Mouse (Mus musculus): ENCODE data around the gene Plekhj1. TPM values are rescaled to one million over a fixed set of nuclear protein-coding genes. Genes with fewer than 3 reads are reported as not detected.
"Not testable (repeated sequence)": the region's sequence is repeated elsewhere in the genome, so short reads cannot be mapped to it uniquely, and the experiment has no call there.

Gene Plekhj1
- 71.0 and 81.7 TPM in 2 replicates for total RNA-seq (2015; ENCODE audit: low replicate concordance)
- 18.9 and 38.1 TPM in 2 replicates for total RNA-seq (2017; ENCODE audit: low replicate concordance)

DNA sequence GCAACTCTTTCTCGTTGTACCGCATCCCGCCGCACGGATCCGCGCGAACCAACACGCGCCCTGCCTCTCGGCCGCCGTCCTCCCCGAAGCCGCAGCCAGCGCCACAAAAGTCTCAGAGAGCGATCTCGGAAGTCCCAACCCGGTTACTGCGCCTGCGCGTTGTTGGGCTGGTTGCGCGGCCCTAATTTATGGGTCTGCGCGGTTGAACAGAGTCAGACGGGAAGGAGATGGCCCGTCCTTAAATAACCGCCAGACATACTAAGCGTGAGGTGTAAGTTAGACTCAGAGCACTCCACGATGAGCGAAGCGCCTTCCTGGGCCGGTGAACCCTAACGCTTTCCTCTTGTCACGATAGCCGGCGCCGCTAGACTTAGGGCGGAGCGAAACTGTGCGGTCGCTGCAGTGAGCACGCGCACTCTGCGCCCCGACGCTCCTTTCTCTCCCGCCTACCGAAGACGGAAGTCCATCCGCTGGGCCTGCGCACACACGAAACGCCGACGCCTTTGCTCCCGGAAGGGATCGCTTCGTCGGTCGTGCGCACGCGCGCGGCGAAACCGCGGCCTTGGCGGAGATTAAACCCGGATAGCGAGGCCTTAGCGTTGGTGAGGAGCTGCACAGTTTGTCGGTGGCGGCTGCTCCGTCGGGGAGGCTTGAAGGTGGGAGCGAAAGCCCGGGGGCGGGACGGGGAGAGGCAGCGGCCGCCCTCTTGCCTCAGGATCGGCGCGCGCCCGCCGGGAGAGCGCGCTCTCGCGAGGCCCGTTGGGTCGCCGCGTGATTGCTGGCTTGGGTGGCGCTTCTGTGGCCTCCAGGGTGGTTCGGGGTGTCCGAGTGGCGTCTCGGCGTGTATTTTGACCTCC is at the start of gene Plekhj1, which contains the start of gene Sf3a2:
TSS of gene Plekhj1 (minus strand) at position 477 of the 857 bp plus-strand sequence.
TSS of gene Sf3a2 (plus strand) at position 49 of the 857 bp plus-strand sequence.
- peak; percentile 91 for ATAC-seq (replicated peaks; ENCODE audit: low FRiP score, poor library complexity, severe bottlenecking)

DNA sequence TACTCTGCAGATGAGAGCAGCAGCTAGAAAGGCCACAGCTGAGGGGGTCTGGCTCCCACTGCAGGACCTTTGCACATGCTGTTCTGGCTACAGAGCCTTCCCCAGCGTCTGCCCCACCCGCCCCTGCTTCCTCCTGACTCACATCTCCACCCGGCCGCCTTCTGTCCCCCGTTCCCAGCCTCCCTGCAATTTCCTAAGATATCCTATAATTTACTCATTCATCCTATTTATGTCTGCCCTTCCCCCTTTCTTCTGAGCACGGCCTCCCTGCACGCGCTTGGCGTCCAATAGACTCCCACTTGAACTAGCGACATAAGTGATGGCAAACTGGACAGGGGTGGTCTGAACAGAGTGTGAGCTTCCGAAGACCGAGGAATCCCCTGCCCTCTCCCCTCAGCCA is 47.3 kb upstream of the Plekhj1 start:
- ATAC-seq (replicated peaks; ENCODE audit: low FRiP score, poor library complexity, severe bottlenecking) = no peak

- no peak for ATAC-seq (replicated peaks; ENCODE audit: low FRiP score, poor library complexity, severe bottlenecking)
Measured at GRCm38 (mm10) chr10:80845055-80845693, 46.7 kb upstream of the Plekhj1 start.

DNA sequence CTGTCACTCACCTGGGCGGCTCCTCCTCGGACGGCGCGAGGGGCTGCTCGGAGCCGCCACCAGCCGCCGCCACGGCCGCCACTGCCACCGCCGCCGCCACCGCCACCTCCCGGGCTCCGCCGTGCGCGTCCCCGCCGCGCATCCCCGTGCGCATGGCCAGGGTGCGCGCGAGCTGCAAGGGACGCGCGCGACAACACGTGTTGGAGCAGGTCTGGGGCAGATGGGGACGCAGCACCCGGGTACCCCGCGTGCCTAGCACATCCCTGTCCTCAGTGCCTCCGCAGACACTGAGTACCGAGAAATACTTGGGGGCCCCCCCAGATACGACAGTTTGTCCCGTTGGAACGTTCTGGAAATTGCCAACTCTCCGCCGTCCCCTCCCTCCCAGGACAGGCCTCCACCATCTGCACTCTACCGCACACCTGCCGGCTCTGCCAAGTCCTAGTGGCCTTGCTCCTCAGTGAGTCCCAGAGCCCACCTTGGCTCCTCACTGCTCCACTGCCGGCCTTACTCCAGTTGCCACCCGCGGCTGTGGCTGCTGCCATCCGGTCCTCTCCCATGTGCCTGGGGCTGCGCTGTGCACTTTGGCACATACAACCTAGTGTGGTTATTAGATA is 45.6 kb upstream of the Plekhj1 start, which contains the start of gene Lingo3:
TSS of gene Lingo3 (minus strand) at position 109 of the 617 bp plus-strand sequence.
- ATAC-seq (replicated peaks; ENCODE audit: low FRiP score, poor library complexity, severe bottlenecking) = no peak

DNA sequence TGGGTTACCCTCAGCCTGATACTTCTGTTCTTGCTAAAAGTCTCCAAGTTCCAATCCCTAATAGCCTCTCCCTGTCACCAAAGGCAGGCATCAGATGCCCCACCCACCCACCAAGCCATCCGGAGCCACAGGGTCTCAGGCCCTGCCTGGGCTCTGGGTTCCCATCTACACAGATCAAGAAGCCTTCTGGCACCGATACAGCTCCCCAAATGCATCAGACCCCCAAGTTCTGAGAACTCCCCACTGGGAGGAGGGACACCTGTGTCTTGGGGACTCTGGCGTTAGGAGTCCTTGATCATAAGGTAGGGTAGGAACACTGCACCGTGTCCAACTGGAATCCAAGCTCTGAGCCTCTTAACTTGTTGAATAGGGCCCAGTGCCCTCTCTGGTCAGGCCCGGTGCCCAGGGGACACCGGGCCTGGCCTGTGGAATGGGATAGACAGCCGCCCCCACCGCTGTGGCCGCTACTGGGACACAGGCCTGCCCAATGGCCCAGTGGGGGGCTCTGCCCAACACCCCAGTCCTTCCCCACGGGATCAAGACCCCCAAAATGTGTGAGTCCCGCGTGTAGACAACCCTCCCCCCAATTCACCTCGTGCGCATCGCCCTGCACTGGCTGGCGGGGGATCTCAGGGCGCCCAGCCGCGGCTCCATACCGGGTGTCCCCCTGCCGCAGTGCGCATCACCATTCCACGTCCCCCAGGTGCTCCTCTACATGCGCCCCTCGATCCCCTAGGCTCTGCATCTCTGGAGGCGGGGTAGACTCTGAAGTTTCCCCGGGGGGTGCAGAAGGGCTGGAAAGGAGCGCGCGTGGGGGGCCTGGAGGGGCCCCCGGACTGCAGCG is 44.9 kb upstream of the Plekhj1 start:
- ATAC-seq (replicated peaks; ENCODE audit: low FRiP score, poor library complexity, severe bottlenecking) = no peak

DNA sequence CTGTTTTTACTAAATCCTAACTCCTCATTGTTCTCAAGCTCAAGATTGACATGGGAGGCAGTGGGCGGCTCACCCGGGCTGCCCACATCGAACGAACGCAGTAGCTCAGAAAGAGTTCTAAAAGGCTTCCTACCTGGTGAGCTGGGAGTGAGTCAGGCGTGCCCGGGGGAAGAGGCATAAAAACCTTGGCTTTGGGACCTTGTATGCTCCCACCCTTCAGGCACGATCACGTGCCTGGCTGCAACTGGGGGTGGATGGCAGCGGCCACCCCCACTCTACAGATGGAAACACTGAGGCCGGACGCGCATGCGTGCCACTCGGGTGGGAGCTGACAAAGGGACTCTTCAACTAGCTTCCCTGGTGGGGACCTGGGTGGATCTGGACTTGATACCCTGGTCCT is 43.9 kb upstream of the Plekhj1 start:
- ATAC-seq (replicated peaks; ENCODE audit: low FRiP score, poor library complexity, severe bottlenecking) = no peak

- no peak for ATAC-seq (replicated peaks; ENCODE audit: low FRiP score, poor library complexity, severe bottlenecking)
Measured at GRCm38 (mm10) chr10:80841685-80842084, 43.3 kb upstream of the Plekhj1 start.

DNA sequence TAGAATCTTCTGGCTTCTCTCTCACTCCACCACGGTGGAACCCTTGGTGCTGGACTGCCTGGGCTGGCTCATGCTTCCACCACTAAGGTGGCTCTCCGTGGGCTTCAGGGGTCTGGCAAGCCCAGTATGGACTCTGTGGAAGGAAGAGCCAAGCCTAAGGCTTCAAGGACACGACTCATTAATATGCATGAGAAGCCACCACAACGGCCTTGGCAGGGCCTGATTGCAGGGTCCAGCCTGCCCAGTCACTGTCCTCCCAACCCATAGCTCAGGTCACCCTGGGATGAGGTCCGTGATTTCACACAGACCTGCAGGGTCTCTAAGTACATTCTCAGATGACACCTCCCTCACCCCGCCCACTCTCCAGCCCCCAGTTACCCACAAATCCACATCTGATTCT is 41.4 kb upstream of the Plekhj1 start:
- no peak for ATAC-seq (replicated peaks; ENCODE audit: low FRiP score, poor library complexity, severe bottlenecking)

- no peak for ATAC-seq (replicated peaks; ENCODE audit: low FRiP score, poor library complexity, severe bottlenecking)
Measured at GRCm38 (mm10) chr10:80838346-80838912, 40.0 kb upstream of the Plekhj1 start.

- no peak for ATAC-seq (replicated peaks; ENCODE audit: low FRiP score, poor library complexity, severe bottlenecking)
Measured at GRCm38 (mm10) chr10:80837827-80838226, 39.4 kb upstream of the Plekhj1 start.

DNA sequence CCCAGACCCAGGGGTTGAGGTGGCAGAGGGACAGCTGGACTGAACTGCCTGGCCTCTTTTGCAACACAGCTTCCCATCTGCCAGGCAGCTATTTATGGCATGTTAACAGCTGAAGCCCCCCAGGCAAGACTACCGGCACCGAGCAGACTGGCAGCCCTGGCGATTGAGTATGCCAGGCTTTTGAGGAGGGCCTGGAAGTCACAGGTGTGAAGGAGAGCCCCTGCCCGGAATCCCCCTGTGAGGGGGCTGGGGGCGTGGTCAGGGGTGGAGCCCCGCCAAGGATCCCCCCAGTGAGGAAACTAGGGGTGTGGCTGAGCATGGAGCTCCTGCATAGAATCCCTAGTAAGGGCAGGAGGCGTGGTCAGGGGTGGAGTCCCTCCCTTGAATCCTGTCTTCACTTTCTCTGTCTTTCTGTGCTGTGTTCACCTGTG is 38.5 kb upstream of the Plekhj1 start:
- no peak for ATAC-seq (replicated peaks; ENCODE audit: low FRiP score, poor library complexity, severe bottlenecking)

- ATAC-seq (replicated peaks; ENCODE audit: low FRiP score, poor library complexity, severe bottlenecking) = no peak
Measured at GRCm38 (mm10) chr10:80835617-80836016, 37.2 kb upstream of the Plekhj1 start.

DNA sequence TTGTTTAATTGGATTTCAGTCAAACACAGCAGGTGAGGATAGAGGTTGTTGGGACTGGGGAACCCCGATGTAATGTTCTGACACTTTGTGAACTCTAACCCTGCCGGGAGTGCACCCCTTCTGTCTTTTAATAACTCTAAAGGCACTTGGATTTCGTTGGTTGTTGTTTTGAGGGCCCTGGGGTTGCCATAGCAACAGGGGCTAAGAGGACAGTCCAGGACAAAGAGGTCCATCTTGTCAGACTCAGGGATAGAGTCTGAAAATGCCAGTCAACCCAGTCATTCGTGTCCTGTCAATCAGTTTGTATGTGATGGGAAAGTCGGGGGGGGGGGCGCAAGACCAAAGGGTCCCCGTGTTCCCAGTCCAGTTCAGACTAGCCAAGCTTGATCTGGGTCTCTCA is 34.4 kb upstream of the Plekhj1 start:
- no peak for ATAC-seq (replicated peaks; ENCODE audit: low FRiP score, poor library complexity, severe bottlenecking)

- no peak for ATAC-seq (replicated peaks; ENCODE audit: low FRiP score, poor library complexity, severe bottlenecking)
Measured at GRCm38 (mm10) chr10:80831136-80831535, 32.7 kb upstream of the Plekhj1 start.

DNA sequence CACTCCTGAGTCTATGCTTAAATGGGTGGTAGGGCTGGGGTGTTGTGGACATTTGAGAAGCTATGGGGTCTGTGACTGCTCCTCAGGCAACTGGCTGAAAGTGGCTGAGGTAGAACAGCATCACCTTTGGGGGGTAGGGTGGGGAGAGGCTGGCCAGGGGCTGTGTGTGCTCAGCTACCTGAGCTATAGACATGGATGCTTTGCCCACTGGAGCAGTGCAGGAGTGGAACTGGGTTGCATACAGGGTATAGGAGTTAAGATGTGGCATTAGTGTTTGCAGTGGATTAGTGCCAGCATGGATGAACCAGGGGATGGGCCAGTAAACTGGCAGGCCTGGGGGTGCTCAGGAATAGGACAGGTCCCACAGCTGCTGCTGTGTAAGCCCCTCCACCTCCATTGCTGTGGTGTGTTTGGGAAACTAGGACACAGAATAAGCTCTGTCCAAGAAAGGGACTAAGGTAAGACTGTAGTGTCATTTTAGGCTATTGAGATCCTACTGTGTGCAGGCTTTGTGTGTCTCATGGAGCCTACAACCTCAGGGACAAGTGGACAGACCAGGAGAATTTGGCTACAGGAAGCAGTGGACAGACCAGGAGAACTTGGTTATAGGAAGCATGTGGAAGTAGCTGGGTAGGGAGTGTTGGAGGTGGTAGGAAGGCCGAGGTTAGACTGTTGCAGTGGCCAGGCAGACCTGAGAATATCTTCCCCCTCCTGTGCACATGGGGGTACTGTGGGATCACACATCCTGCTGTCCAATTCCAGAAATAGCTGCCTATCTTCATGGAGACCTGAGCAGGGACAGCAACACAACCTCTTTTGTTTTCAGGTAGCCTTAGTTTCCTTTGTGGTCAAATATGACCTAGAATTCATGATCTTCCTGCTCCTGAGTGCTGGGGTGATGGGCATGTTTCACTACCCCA is 31.2 kb upstream of the Plekhj1 start:
- no peak for ATAC-seq (replicated peaks; ENCODE audit: low FRiP score, poor library complexity, severe bottlenecking)

GRCm38 (mm10) chr10:80828587-80828986 is 30.2 kb upstream of the Plekhj1 start:
- not testable (repeated sequence) for ATAC-seq (replicated peaks; ENCODE audit: low FRiP score, poor library complexity, severe bottlenecking)

- ATAC-seq (replicated peaks; ENCODE audit: low FRiP score, poor library complexity, severe bottlenecking) = no peak
Measured at GRCm38 (mm10) chr10:80827870-80828420, 29.5 kb upstream of the Plekhj1 start.
